Mouse (Mus musculus) large intestine, adult 2 months (tissue): Measurements from ENCODE around the gene 2210407C18Rik. TPM values are rescaled to one million over a fixed set of nuclear protein-coding genes. Genes with fewer than 3 reads are reported as not detected.

ENCODE experiments used
- DNase-seq: peaks from one replicate; pipeline ENCODE4 v3.0.0-alpha.2; 2012; ENCODE audit warnings: low read depth, low spot score
- WGBS: fragments of 180-500 bp; shearing (Covaris S2); methylation state at CpG from one replicate; pipeline ENCODE4 v1.1.7; 2018; 5-methylcytosine and 5-hydroxymethylcytosine counted together
- polyA plus RNA-seq: library from polyadenylated mRNA; depleted of rRNA; stranded (reverse); fragments of >200 nt; gene quantifications from 2 replicates; pipeline ENCODE4 v1.2.3, GENCODE M21; 2012; rRNA removed

Gene 2210407C18Rik
- 166 and 238 TPM in 2 replicates for polyA plus RNA-seq

- no peak for DNase-seq
- WGBS: 81% methylated on average over 4 of the region's 4 CpGs
Observed at GRCm38 (mm10) chr11:58615975-58616374, at the start of gene 2210407C18Rik. 2210407C18Rik (minus strand) TSS chr11:58616075.

- no peak for DNase-seq
- WGBS: 87% methylated on average over 4 of the region's 4 CpGs
Observed at GRCm38 (mm10) chr11:58658596-58658995, 42.7 kb upstream of the 2210407C18Rik start, which contains the start of gene Olfr322. Olfr322 (plus strand) TSS chr11:58658782.

- 79% methylated on average over 3 of the region's 3 CpGs for WGBS
- no peak for DNase-seq
Observed at GRCm38 (mm10) chr11:58655151-58655550, 39.3 kb upstream of the 2210407C18Rik start.

- no peak for DNase-seq
- 27% methylated on average over 6 of the region's 6 CpGs for WGBS
Observed at GRCm38 (mm10) chr11:58643350-58643749, 27.5 kb upstream of the 2210407C18Rik start.

- WGBS: 73% methylated on average over 13 of the region's 13 CpGs
- DNase-seq: no peak
Observed at GRCm38 (mm10) chr11:58641638-58642358, 25.9 kb upstream of the 2210407C18Rik start.

- WGBS: 55% methylated on average over 14 of the region's 14 CpGs
- DNase-seq: no peak
Observed at GRCm38 (mm10) chr11:58641057-58641456, 25.2 kb upstream of the 2210407C18Rik start.

GRCm38 (mm10) chr11:58640272-58640867, 24.5 kb upstream of the 2210407C18Rik start, which contains the start of gene Trim58:
Trim58 (plus strand) TSS chr11:58640465.
- no peak for DNase-seq
- WGBS: 2% methylated on average over 34 of the region's 34 CpGs

- 23% methylated on average over 7 of the region's 7 CpGs for WGBS
- DNase-seq: no peak
Observed at GRCm38 (mm10) chr11:58638176-58638701, 22.4 kb upstream of the 2210407C18Rik start.

GRCm38 (mm10) chr11:58636376-58636977, 20.6 kb upstream of the 2210407C18Rik start:
- 24% methylated on average over 4 of the region's 4 CpGs for WGBS
- no peak for DNase-seq

- 24% methylated on average over 4 of the region's 4 CpGs for WGBS
- DNase-seq: no peak
Observed at GRCm38 (mm10) chr11:58634878-58635277, 19.0 kb upstream of the 2210407C18Rik start.

- DNase-seq: no peak
- WGBS: 49% methylated on average over 5 of the region's 5 CpGs
Observed at GRCm38 (mm10) chr11:58630401-58630800, 14.5 kb upstream of the 2210407C18Rik start, which contains the start of gene Olfr323. Olfr323 (minus strand) TSS chr11:58630501.

GRCm38 (mm10) chr11:58626146-58626545, 10.3 kb upstream of the 2210407C18Rik start:
- DNase-seq: no peak
- WGBS: 44% methylated on average over 4 of the region's 4 CpGs

- DNase-seq: no peak
- 34% methylated on average over 6 of the region's 6 CpGs for WGBS
Observed at GRCm38 (mm10) chr11:58618793-58619192, 2.9 kb upstream of the 2210407C18Rik start.

GRCm38 (mm10) chr11:58618369-58618768, 2.5 kb upstream of the 2210407C18Rik start:
- no peak for DNase-seq
- WGBS: 12% methylated on average over 3 of the region's 3 CpGs

- DNase-seq: no peak
Observed at GRCm38 (mm10) chr11:58614526-58614925, 1.3 kb downstream of the 2210407C18Rik start.

- WGBS: 17% methylated on average over 3 of the region's 3 CpGs
- DNase-seq: peak; percentile 95
Observed at GRCm38 (mm10) chr11:58613359-58613758, 2.5 kb downstream of the 2210407C18Rik start.

GRCm38 (mm10) chr11:58607030-58607429, 8.8 kb downstream of the 2210407C18Rik start:
- no peak for DNase-seq
- 73% methylated on average over 6 of the region's 6 CpGs for WGBS

GRCm38 (mm10) chr11:58606177-58606919, 9.5 kb downstream of the 2210407C18Rik start:
- DNase-seq: no peak
- 55% methylated on average over 12 of the region's 12 CpGs for whole genome bisulfite sequencing

- 50% methylated on average over 3 of the region's 3 CpGs for WGBS
Observed at GRCm38 (mm10) chr11:58605228-58605627, 10.6 kb downstream of the 2210407C18Rik start.

GRCm38 (mm10) chr11:58604688-58605087, 11.2 kb downstream of the 2210407C18Rik start:
- DNase-seq: no peak
- 29% methylated on average over 2 of the region's 2 CpGs for WGBS

More at GRCm38 (mm10) chr11:58605228-58605627, 10.6 kb downstream of the 2210407C18Rik start:
- no peak for DNase-seq
